Mouse (Mus musculus) stomach, postnatal 0 days (tissue): ENCODE results near the gene Cerkl. TPM values are rescaled to one million over a fixed set of nuclear protein-coding genes. Genes with fewer than 3 reads are reported as not detected.

ENCODE experiments used
- ATAC-seq: fragments of 200-750 bp; cut with Nextera tagmentation; 2 replicates; pipeline ENCODE4 v1.8.0; 2017; ENCODE audit not compliant: low FRiP score, low TSS enrichment
- DNase-seq: peaks from one replicate; pipeline ENCODE4 v3.0.0-alpha.2; 2016; ENCODE audit warnings: low spot score
- H3K27ac ChIP-seq: fragments of 300-500 bp; sonication (generic); replicated peaks from 2 replicates; pipeline ENCODE4 v1.5.1; 2014; ENCODE audit warnings: mild to moderate bottlenecking, control low read depth
- H3K27me3 ChIP-seq: fragments of 300-500 bp; sonication (generic); 2 replicates; pipeline ENCODE4 v1.6.1; 2014; ENCODE audit warnings: low read length; ENCODE audit not compliant: control insufficient read depth, insufficient read depth
- H3K36me3 ChIP-seq: fragments of 300-500 bp; sonication (generic); 2 replicates; pipeline ENCODE4 v1.6.1; 2014; ENCODE audit warnings: low read length, mixed read lengths; ENCODE audit not compliant: control insufficient read depth, insufficient read depth
- H3K4me1 ChIP-seq: fragments of 300-500 bp; sonication (generic); replicated peaks from 2 replicates; pipeline ENCODE4 v1.6.1; 2014; ENCODE audit warnings: antibody characterized with exemption; ENCODE audit not compliant: control insufficient read depth, insufficient read depth
- H3K4me2 ChIP-seq: fragments of 300-500 bp; sonication (generic); replicated peaks from 2 replicates; pipeline ENCODE4 v1.6.1; 2014; ENCODE audit warnings: low read depth, mild to moderate bottlenecking, control low read depth, moderate library complexity
- H3K4me3 ChIP-seq: fragments of 300-500 bp; sonication (generic); 2 replicates; pipeline ENCODE4 v1.5.1; 2014; ENCODE audit warnings: low read depth, low read length, control low read depth
- H3K9ac ChIP-seq: fragments of 300-500 bp; sonication (generic); 2 replicates; pipeline ENCODE4 v1.6.1; 2014; ENCODE audit warnings: mild to moderate bottlenecking, low read length, control low read depth, mixed read lengths
- H3K9me3 ChIP-seq: fragments of 300-500 bp; sonication (generic); 2 replicates; pipeline ENCODE4 v1.6.1; 2016; ENCODE audit warnings: low read length; ENCODE audit not compliant: control insufficient read depth
- CTCF ChIP-seq: IDR thresholded peaks from 2 replicates; pipeline ENCODE4 v1.5.1; 2016; ENCODE audit warnings: antibody characterized with exemption, low read depth, mild to moderate bottlenecking, moderate library complexity
- EP300 ChIP-seq: optimal IDR thresholded peaks from 2 replicates; pipeline ENCODE3; 2016; ENCODE audit warnings: antibody characterized with exemption
- WGBS: fragments of 180-500 bp; shearing (Covaris S2); extraction: QIAGEN DNeasy Blood & Tissue Kit; methylation state at CpG from one replicate; pipeline ENCODE4 v1.1.7; 2014; 5-methylcytosine and 5-hydroxymethylcytosine counted together
- polyA plus RNA-seq: library from polyadenylated mRNA; unstranded; fragments of >200 nt; fragmentation: Nextera tagmentation; extraction: Ambion mirVana; gene quantifications from 2 replicates; pipeline ENCODE4 v1.2.1, GENCODE M21; 2015

The Cerkl gene
- polyA plus RNA-seq, 1 experiment from 2014 or later = 0.67 TPM

GRCm38 (mm10) chr2:79369061-79369524 lies 87.5 kb downstream of the Cerkl start:
- H3K27me3 ChIP-seq = no peaks in the 10 kb centered on the region
- no peak overlapping the region for H3K27ac ChIP-seq
- H3K9me3 ChIP-seq = no peaks in the 10 kb centered on the region
- TF ChIP-seq EP300 (no peak), CTCF (no peak)
- WGBS = 70% methylated on average over 7 of the region's 7 CpGs
- ATAC-seq (no peak), DNase-seq (no peak)
- H3K9ac ChIP-seq = no peak overlapping the region
- no peaks in the 10 kb centered on the region for H3K4me1 ChIP-seq
- H3K36me3 ChIP-seq = no peaks in the 10 kb centered on the region
- H3K4me3 ChIP-seq = no peak overlapping the region
- no peak overlapping the region for H3K4me2 ChIP-seq

GRCm38 (mm10) chr2:79368661-79369060 lies 87.9 kb downstream of the Cerkl start:
- no peak overlapping the region for H3K9ac ChIP-seq
- DNase-seq (no peak), ATAC-seq (no peak)
- H3K4me3 ChIP-seq = no peak overlapping the region
- H3K27ac ChIP-seq = no peak overlapping the region
- no peaks in the 10 kb centered on the region for H3K4me1 ChIP-seq
- WGBS = 82% methylated on average over 12 of the region's 12 CpGs
- TF ChIP-seq CTCF (no peak), EP300 (no peak)
- no peak overlapping the region for H3K4me2 ChIP-seq
- H3K36me3 ChIP-seq = no peaks in the 10 kb centered on the region
- no peaks in the 10 kb centered on the region for H3K9me3 ChIP-seq
- H3K27me3 ChIP-seq = no peaks in the 10 kb centered on the region

- Histone ChIP-seq H3K27me3 (no peaks in the 10 kb centered on the region), H3K4me2 (no peak overlapping the region), H3K9me3 (no peaks in the 10 kb centered on the region), H3K4me3 (no peak overlapping the region), H3K4me1 (no peaks in the 10 kb centered on the region), H3K27ac (no peak overlapping the region), H3K9ac (no peak overlapping the region), H3K36me3 (no peaks in the 10 kb centered on the region)
- no peak for DNase-seq
- 75% methylated on average over 18 of the region's 18 CpGs for WGBS
- ATAC-seq = no peak
- TF ChIP-seq CTCF (peak; percentile 54), EP300 (no peak)
Measured at GRCm38 (mm10) chr2:79367451-79368450, 88.8 kb downstream of the Cerkl start.

GRCm38 (mm10) chr2:79363920-79364319 lies 92.7 kb downstream of the Cerkl start:
- Histone ChIP-seq H3K27me3 (no peaks in the 10 kb centered on the region), H3K4me1 (no peaks in the 10 kb centered on the region), H3K9ac (no peak overlapping the region), H3K9me3 (no peaks in the 10 kb centered on the region), H3K4me2 (no peak overlapping the region), H3K27ac (no peak overlapping the region), H3K36me3 (no peaks in the 10 kb centered on the region), H3K4me3 (no peak overlapping the region)
- WGBS = 67% methylated on average over 6 of the region's 6 CpGs
- ATAC-seq = no peak
- TF ChIP-seq EP300 (no peak), CTCF (no peak)
- no peak for DNase-seq

- DNase-seq = no peak
- WGBS = 62% methylated on average over 6 of the region's 6 CpGs
- Histone ChIP-seq H3K4me3 (no peak overlapping the region), H3K4me1 (no peaks in the 10 kb centered on the region), H3K4me2 (no peak overlapping the region), H3K9me3 (no peaks in the 10 kb centered on the region), H3K27me3 (no peaks in the 10 kb centered on the region), H3K36me3 (no peaks in the 10 kb centered on the region), H3K9ac (no peak overlapping the region), H3K27ac (no peak overlapping the region)
- TF ChIP-seq EP300 (no peak), CTCF (no peak)
- ATAC-seq = no peak
Measured at GRCm38 (mm10) chr2:79362029-79362428, 94.6 kb downstream of the Cerkl start.

GRCm38 (mm10) chr2:79357835-79358234 lies 98.8 kb downstream of the Cerkl start:
- Histone ChIP-seq H3K27ac (no peak overlapping the region), H3K4me3 (no peak overlapping the region), H3K9me3 (no peaks in the 10 kb centered on the region), H3K27me3 (no peaks in the 10 kb centered on the region), H3K36me3 (no peaks in the 10 kb centered on the region), H3K4me1 (no peaks in the 10 kb centered on the region), H3K9ac (no peak overlapping the region), H3K4me2 (no peak overlapping the region)
- no peak for ATAC-seq
- no peak for TF ChIP-seq CTCF
- TF ChIP-seq EP300 = no peak
- DNase-seq = no peak
- WGBS = 87% methylated on average over 3 of the region's 3 CpGs
